Mouse (Mus musculus) cerebellum, postnatal 10 days (tissue): ENCODE measurements at regions not wholly inside any gene's neighbourhood (a gene's known extent, or its start where the extent isn't known, plus 50 kb on each side); places are given as distances from the start of the nearest gene placed in this dataset.

Experiments used
- DNase-seq, 2 experiments: peaks; one replicate each; pipeline ENCODE4 v3.0.0; 2021; ENCODE audit warnings: mixed read lengths in 2 of 2

DNA sequence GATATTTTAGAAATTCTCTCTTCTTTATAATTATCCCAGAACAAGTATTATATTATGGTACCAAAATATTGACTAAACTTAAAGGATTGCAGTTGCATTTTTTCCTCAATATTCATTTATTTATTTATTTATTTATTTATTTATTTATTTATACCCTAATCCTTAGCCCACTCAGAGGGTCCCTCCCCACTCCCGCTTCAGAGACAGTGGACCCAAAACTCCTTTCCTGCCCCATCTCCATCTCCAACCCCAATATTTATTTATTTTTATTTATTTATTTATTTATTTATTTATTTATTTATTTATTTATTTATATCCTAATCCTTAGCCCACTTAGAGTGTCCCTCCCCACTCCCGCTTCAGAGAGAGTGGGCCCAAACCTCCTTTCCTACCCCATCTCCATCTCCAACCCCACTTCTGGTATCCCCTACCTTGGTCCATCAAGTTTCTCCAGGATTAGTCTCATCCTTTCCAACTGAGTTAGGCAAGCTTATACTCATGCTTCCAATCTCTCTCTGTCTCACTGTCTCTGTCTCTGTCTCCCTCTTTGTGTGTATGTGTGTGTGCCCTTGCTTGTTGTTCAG is 1340.8 kb downstream of the Cntnap5b start:
- DNase-seq: no peak

DNA sequence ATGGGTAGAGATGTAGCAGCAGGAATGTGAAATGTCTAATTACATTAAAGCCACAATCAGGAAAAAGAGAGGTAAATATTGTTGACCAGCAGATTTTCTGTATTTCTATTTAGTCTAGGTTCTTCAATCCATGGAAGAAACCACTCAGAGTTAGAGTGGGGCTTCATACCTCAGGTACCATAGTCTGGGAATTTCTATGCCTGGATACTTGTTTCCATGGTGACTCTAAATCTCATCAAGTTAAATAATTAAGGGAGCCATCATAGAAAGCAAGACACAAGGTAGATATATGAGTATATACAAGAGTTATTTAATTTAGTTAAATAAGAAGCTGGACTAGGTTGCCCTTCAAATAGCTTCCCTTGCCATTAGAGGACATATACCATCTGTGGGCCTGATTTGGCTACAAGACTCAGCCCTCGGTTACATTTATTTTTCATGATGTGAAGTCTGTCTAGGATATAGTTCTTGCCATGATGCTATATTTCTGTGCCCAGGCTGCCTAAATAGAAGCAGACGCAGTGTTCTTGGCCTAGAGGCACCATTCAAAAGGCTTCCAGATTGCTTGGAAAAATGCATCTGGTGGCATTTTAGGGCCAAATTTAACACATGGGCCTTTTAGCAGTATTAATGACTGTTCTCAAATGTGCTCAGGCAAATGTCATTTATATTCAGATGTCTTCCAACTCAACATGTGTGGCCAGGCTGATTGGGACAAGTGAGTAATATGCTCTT is 1349.7 kb downstream of the Cntnap5b start:
- peak; percentile 72 to 77 for DNase-seq

DNA sequence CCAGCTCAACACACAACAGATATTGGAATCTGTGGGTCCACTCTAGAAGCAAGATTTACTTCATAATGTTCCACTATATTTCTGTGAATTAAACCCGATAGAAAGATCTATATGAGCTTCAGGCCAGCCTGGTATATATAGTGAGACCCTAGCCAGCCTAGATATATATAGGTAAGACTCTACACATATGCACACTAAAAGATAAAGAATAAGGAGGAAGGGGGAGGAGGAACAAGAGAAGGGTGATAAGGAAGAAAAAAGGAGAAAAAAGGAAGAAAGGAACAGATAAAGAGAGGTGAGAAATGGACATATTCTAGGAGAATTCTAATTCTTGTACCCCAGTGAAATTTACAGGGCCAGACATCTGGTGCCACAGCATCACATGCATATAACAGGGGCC is 1354.7 kb downstream of the Cntnap5b start:
- no peak for DNase-seq

DNA sequence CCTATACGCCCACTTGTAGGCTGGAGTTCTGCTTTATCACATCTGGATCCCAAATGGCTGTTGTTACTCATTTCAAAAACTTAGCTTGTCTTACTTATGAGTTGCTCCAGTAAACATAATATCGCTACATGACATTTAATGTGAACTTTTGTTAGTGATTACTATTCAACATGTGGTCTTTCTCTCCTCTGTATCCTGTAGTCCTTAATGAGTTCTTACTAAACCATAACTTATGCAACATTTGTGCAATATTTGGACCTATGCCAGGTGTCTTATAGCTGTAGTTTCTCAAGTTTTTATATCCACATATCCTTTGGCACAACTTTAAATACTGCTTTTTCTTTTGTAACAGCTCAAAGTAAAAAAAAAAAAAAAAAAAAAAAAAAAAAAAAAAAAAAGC is 1394.1 kb downstream of the Cntnap5b start:
- no peak for DNase-seq
